Mouse (Mus musculus): ENCODE measurements around the gene Mip. TPM values are rescaled to one million over a fixed set of nuclear protein-coding genes. Genes with fewer than 3 reads are reported as not detected.

Gene Mip
- polyA plus RNA-seq, 1 experiment from 2014 or later, result 0.55 TPM

GRCm38 (mm10) chr10:128214981-128215380 is 10.7 kb upstream of the Mip start:
- Histone ChIP-seq H3K9me3 (no peaks in the 10 kb centered on the region), H3K27me3 (ENCODE audit: poor library complexity, severe bottlenecking) (peaks cover 19% of the 10 kb centered on the region), H3K4me1 (peaks cover 24% of the 10 kb centered on the region), H3K36me3 (replicated peaks) (peaks cover 5% of the 10 kb centered on the region), H3K4me3 (no peak overlapping the region), H3K27ac (no peak overlapping the region)
- 90% methylated on average over 5 of the region's 5 CpGs for WGBS
- no peak for DNase-seq (ENCODE audit: extremely low spot score, low spot score)

DNA sequence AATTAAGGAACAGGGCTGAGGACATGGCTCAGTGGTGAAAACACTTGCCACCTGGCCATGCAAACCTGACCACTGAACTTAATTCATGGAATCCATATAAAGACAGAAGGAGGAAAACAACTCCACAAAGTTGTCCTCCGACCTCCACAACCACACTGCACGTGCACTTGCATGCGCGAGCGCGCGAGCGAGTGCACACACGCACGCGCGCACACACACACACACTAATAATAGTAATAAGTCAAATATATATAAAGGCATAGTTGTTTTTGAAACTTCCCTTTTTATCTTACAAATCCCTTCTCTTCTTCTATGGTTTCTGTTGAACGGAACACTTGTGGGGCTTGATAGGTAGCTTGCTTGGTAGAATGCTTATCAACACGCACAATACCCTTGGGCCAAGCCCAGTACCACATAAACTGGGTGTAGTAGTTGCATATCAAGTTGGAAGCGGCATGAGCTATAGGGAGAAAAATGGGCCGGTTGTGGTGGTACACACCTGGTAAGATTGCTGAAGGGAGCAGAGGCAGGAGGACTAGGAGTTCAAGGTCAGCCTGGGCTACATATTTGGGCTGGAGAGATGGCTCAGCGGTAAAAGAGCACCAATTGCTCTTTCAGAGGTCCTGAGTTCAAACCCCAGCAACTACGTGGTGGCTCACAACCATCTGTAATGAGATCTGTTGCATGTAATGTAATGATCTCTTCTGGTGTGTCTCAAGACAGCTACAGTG is 7.1 kb upstream of the Mip start:
- H3K4me1 ChIP-seq, result no peaks in the 10 kb centered on the region
- H3K27me3 ChIP-seq (ENCODE audit: poor library complexity, severe bottlenecking), result peaks cover 13% of the 10 kb centered on the region
- H3K36me3 ChIP-seq (replicated peaks), result no peaks in the 10 kb centered on the region
- H3K9me3 ChIP-seq, result no peaks in the 10 kb centered on the region
- H3K4me3 ChIP-seq, result no peak overlapping the region
- no peak for DNase-seq (ENCODE audit: extremely low spot score, low spot score)
- H3K27ac ChIP-seq, result no peak overlapping the region
- WGBS, result 96% methylated on average over 18 of the region's 18 CpGs

DNA sequence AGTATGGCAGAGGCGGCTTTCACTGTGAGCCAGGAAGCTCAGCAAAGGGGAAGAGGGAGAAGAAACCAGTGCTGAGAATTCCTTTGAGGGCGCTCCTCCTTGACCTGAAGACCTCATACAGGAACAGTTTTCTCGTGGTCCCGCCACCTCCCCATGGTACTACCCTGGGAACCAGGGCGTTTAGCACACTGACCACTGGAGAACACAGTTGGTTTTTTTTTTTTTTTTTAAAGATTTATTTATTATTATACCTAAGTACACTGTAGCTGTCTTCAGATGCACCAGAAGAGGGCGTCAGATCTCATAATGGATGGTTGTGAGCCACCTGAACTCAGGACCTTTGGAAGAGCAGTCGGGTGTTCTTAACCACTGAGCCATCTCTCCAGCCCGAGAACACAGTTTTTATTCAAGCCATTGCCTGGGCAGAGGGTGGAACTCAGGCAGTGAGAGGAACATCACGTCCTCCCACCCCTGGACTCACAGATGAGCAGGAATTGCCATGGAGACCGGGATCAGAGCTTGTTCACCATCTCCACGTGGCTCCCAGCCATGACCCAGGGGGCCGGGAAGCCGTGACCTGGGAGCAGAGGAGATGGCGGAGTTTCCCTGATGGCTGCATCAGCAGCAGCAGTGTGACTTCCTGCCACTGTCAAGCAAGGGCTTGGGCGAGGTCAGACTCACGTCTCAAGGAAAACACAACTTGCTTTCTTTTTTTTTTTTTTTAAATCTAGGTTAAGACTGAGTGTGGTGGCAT is 3.9 kb upstream of the Mip start:
- Histone ChIP-seq H3K9me3 (no peaks in the 10 kb centered on the region), H3K4me3 (no peak overlapping the region), H3K4me1 (peaks cover 25% of the 10 kb centered on the region), H3K27me3 (ENCODE audit: poor library complexity, severe bottlenecking) (no peaks in the 10 kb centered on the region), H3K27ac (no peak overlapping the region), H3K36me3 (replicated peaks) (no peaks in the 10 kb centered on the region)
- 71% methylated on average over 16 of the region's 16 CpGs for WGBS
- no peak for DNase-seq (ENCODE audit: extremely low spot score, low spot score)

DNA sequence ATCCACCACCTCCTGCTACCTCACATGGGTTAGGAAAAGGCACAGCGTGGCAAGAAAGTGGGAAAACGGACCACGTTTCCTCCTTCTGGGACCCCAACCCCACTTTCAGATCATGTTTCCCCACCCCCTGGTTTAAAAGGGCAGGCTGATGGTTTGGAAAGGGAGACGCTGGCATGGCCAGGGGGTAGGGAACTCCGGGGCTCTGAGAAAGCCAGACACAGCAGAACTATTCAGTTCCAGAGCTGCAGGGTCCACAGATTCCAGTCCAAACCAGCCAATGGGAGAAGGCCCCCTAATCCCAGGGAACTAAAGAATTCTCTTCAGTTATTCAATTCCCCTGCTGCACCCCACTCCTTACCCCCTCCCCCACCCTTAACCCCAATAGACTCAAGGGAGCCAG is 574 bp upstream of the Mip start:
- peak overlapping the region; percentile 61 for H3K27ac ChIP-seq
- 35% methylated on average over 5 of the region's 5 CpGs for WGBS
- no peaks in the 10 kb centered on the region for H3K36me3 ChIP-seq (replicated peaks)
- peaks cover 29% of the 10 kb centered on the region for H3K4me1 ChIP-seq
- no peaks in the 10 kb centered on the region for H3K9me3 ChIP-seq
- DNase-seq (ENCODE audit: extremely low spot score, low spot score), result no peak
- peak overlapping the region; percentile 10; the same call in 1 of the 2 replicates for H3K4me3 ChIP-seq
- no peaks in the 10 kb centered on the region for H3K27me3 ChIP-seq (ENCODE audit: poor library complexity, severe bottlenecking)

DNA sequence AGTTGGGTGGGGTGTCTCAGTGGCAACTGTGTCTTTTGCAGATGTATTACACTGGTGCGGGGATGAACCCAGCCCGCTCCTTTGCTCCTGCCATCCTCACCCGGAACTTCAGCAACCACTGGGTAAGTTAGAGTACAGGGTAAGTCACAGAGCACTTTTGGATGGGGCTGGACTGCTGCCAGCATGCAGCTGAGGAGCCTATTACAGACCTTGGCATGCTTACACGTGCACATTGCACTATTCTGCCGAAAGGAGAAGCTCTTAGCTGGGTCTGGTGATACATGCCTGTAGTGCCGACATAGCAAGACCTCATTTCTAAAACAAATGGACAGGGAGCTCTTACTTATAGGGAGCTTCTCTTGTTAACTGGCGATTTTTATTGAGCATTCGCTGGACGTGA is 2.0 kb downstream of the Mip start:
- no peaks in the 10 kb centered on the region for H3K9me3 ChIP-seq
- no peaks in the 10 kb centered on the region for H3K36me3 ChIP-seq (replicated peaks)
- no peak overlapping the region for H3K27ac ChIP-seq
- WGBS, result 91% methylated on average over 9 of the region's 9 CpGs
- peaks cover 43% of the 10 kb centered on the region for H3K4me1 ChIP-seq
- no peak overlapping the region for H3K4me3 ChIP-seq
- no peak for DNase-seq (ENCODE audit: extremely low spot score, low spot score)
- H3K27me3 ChIP-seq (ENCODE audit: poor library complexity, severe bottlenecking), result no peaks in the 10 kb centered on the region

GRCm38 (mm10) chr10:128228009-128228408 is 2.4 kb downstream of the Mip start:
- 96% methylated on average over 8 of the region's 8 CpGs for WGBS
- H3K27me3 ChIP-seq (ENCODE audit: poor library complexity, severe bottlenecking), result no peaks in the 10 kb centered on the region

DNA sequence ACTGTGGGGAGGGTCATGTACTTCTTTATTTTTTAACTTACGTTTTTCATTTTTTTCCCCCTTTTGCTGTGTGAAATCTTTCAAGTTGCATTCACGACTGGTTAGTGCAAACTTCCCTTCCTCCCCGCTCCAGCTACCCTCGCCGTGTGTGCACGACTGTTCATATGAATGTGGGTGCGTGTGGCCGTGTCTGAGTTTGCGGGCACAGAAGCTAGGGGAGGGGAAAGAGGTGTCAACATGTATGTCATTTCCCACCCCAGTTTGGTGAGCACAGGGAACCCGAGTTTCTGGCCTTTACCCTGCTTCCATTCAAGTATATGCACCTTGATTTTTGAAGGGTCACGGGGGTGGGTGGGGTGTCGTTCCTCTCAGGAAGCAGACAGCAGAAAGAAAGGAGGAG is 4.9 kb downstream of the Mip start:
- peak overlapping the region; percentile 87 for H3K4me3 ChIP-seq
- peak overlapping the region; percentile 100 for H3K27ac ChIP-seq

More at GRCm38 (mm10) chr10:128228009-128228408, 2.4 kb downstream of the Mip start:
- H3K36me3 ChIP-seq (replicated peaks), result no peaks in the 10 kb centered on the region
- H3K9me3 ChIP-seq, result no peaks in the 10 kb centered on the region
- H3K27ac ChIP-seq, result no peak overlapping the region
- peaks cover 47% of the 10 kb centered on the region for H3K4me1 ChIP-seq
- DNase-seq (ENCODE audit: extremely low spot score, low spot score), result no peak
- no peak overlapping the region for H3K4me3 ChIP-seq

GRCm38 (mm10) chr10:128231146-128231545 is 5.5 kb downstream of the Mip start:
- WGBS, result 26% methylated on average over 5 of the region's 5 CpGs
- Histone ChIP-seq H3K27ac (peak overlapping the region; percentile 100), H3K27me3 (ENCODE audit: poor library complexity, severe bottlenecking) (no peaks in the 10 kb centered on the region), H3K9me3 (no peaks in the 10 kb centered on the region), H3K36me3 (replicated peaks) (peaks cover 23% of the 10 kb centered on the region), H3K4me1 (peaks cover 55% of the 10 kb centered on the region), H3K4me3 (peak overlapping the region; percentile 87)
- DNase-seq (ENCODE audit: extremely low spot score, low spot score), result no peak

More for the DNA sequence above, 4.9 kb downstream of the Mip start:
- Histone ChIP-seq H3K4me1 (peaks cover 55% of the 10 kb centered on the region), H3K9me3 (no peaks in the 10 kb centered on the region), H3K36me3 (replicated peaks) (peaks cover 18% of the 10 kb centered on the region), H3K27me3 (ENCODE audit: poor library complexity, severe bottlenecking) (no peaks in the 10 kb centered on the region)
- WGBS, result 85% methylated on average over 12 of the region's 12 CpGs
- no peak for DNase-seq (ENCODE audit: extremely low spot score, low spot score)

- H3K27me3 ChIP-seq (ENCODE audit: poor library complexity, severe bottlenecking), result no peaks in the 10 kb centered on the region
- peak within 1 kb of the TSS; percentile 87 for H3K4me3 ChIP-seq
- DNase-seq (ENCODE audit: extremely low spot score, low spot score), result peak; percentile 85
- under 1% methylated on average over 58 of the region's 58 CpGs for WGBS
- no peaks in the 10 kb centered on the region for H3K9me3 ChIP-seq
- peaks cover 23% of the 10 kb centered on the region for H3K36me3 ChIP-seq (replicated peaks)
- peak within 1 kb of the TSS; percentile 100 for H3K27ac ChIP-seq
- peaks cover 51% of the 10 kb centered on the region for H3K4me1 ChIP-seq
Observed at GRCm38 (mm10) chr10:128231697-128232419, 6.2 kb downstream of the Mip start, which contains the start of gene Timeless. Gene Timeless, plus strand, starts transcription at chr10:128232065.

DNA sequence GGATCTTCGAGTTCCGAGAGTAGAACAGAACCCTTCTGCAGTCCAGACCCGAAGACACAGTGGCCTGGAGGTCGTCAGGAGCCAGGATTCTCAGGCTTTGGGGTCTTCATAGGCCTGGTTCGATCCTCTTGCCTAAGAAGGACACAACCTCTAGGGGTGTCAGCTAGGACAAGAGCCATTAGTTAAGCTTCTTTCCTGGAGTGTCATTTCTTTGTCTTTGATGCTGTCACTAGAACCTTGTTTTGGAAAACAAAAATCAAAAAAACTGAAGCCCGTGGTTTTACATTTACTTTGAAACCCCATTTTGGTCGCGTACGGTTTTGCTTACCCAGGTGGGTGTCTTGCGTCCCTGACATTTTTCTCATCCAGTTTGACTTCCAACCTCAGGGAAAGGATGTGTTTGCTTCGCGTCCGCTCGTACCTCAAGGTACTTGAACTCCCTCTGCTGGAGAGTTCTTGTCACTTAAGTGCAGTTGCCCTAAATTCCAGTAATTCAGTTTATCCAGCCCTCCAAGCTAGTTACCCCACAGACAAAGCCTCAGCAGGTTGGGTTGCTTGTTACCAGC is 6.9 kb downstream of the Mip start:
- Histone ChIP-seq H3K27me3 (ENCODE audit: poor library complexity, severe bottlenecking) (no peaks in the 10 kb centered on the region), H3K4me3 (peak overlapping the region; percentile 87), H3K27ac (peak overlapping the region; percentile 100), H3K36me3 (replicated peaks) (peaks cover 26% of the 10 kb centered on the region), H3K4me1 (peaks cover 50% of the 10 kb centered on the region), H3K9me3 (no peaks in the 10 kb centered on the region)
- WGBS, result under 1% methylated on average over 14 of the region's 14 CpGs
- peak; percentile 70 for DNase-seq (ENCODE audit: extremely low spot score, low spot score)

- DNase-seq (ENCODE audit: extremely low spot score, low spot score), result no peak
- WGBS, result 58% methylated on average over 4 of the region's 4 CpGs
- no peaks in the 10 kb centered on the region for H3K27me3 ChIP-seq (ENCODE audit: poor library complexity, severe bottlenecking)
- peaks cover 46% of the 10 kb centered on the region for H3K4me1 ChIP-seq
- H3K27ac ChIP-seq, result peak overlapping the region; percentile 48; the same call in 1 of the 2 replicates
- peaks cover 64% of the 10 kb centered on the region for H3K36me3 ChIP-seq (replicated peaks)
- no peaks in the 10 kb centered on the region for H3K9me3 ChIP-seq
- H3K4me3 ChIP-seq, result no peak overlapping the region
Observed at GRCm38 (mm10) chr10:128236321-128236720, 10.7 kb downstream of the Mip start.

DNA sequence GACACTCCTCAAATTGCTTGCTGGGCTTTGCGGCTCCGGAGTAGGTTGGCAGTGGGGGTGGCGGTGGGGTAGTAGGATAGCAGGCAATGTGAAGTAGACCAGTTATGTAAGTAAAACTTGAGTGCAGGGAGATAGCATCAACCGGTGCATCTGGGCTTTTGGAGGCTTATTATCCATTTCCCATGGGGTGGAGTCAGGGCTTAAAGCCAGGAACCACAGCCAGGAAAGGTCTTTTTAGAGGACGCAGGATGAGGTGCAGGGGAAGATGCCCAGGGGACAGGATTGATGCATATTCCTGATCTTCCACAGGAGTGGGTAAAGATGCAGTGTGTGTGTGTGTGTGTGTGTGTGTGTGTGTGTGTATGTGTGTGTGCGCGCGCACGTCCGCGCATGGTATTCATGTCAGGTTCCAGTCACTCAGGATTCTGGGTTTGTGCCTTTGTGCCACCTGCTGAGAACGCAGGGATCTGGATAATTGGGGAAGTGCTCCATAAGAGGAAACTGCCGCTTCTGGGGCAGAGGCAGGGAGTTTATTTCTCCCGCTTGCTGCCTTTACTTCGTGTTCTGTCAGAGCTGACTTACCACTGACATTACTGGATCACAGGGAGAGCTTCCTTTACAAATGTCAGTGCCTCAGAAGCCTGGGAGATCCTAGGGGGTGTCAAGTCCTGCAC is 12.3 kb downstream of the Mip start:
- Histone ChIP-seq H3K4me3 (no peak overlapping the region), H3K9me3 (no peaks in the 10 kb centered on the region), H3K4me1 (peaks cover 40% of the 10 kb centered on the region), H3K36me3 (replicated peaks) (peaks cover 80% of the 10 kb centered on the region), H3K27ac (peak overlapping the region; percentile 1; the same call in 1 of the 2 replicates), H3K27me3 (ENCODE audit: poor library complexity, severe bottlenecking) (no peaks in the 10 kb centered on the region)
- no peak for DNase-seq (ENCODE audit: extremely low spot score, low spot score)
- whole genome bisulfite sequencing, result 89% methylated on average over 15 of the region's 15 CpGs

Measured in forebrain, embryonic 10.5 days (tissue).